Mouse (Mus musculus) embryonic facial prominence, embryonic 14.5 days (tissue): ENCODE results near the gene Pgam1. TPM values are rescaled to one million over a fixed set of nuclear protein-coding genes. Genes with fewer than 3 reads are reported as not detected.
"Not testable (repeated sequence)": the region's sequence is repeated elsewhere in the genome, so short reads cannot be mapped to it uniquely, and the experiment has no call there.

Experiments
- ATAC-seq: fragments of 200-750 bp; cut with Nextera tagmentation; 2 replicates; pipeline ENCODE4 v1.8.0; 2017; ENCODE audit warnings: low read depth, moderate number of reproducible peaks, moderate TSS enrichment
- DNase-seq: peaks from one replicate; pipeline ENCODE4 v3.0.0-alpha.2; 2015; ENCODE audit warnings: low spot score
- H3K27ac ChIP-seq: fragments of 300-500 bp; sonication (generic); replicated peaks from 2 replicates; pipeline ENCODE4 v1.5.1; 2014; ENCODE audit warnings: low read depth, mild to moderate bottlenecking, low read length, moderate library complexity
- H3K27me3 ChIP-seq: fragments of 300-500 bp; sonication (generic); replicated peaks from 2 replicates; pipeline ENCODE4 v1.6.1; 2014; ENCODE audit warnings: low read length; ENCODE audit not compliant: control insufficient read depth, insufficient read depth
- H3K36me3 ChIP-seq: fragments of 300-500 bp; sonication (generic); 2 replicates; pipeline ENCODE4 v1.6.1; 2014; ENCODE audit warnings: low read length, mixed read lengths; ENCODE audit not compliant: control insufficient read depth, insufficient read depth
- H3K4me1 ChIP-seq: fragments of 300-500 bp; sonication (generic); 2 replicates; pipeline ENCODE4 v1.6.1; 2014; ENCODE audit warnings: antibody characterized with exemption, low read length; ENCODE audit not compliant: control insufficient read depth, insufficient read depth
- H3K4me2 ChIP-seq: fragments of 300-500 bp; sonication (generic); 2 replicates; pipeline ENCODE4 v1.6.1; 2014; ENCODE audit warnings: low read depth, mild to moderate bottlenecking, low read length, moderate library complexity, mixed read lengths
- H3K4me3 ChIP-seq: fragments of 300-500 bp; sonication (generic); 2 replicates; pipeline ENCODE4 v1.5.1; 2014; ENCODE audit warnings: low read depth, mild to moderate bottlenecking, low read length
- H3K9ac ChIP-seq: fragments of 300-500 bp; sonication (generic); 2 replicates; pipeline ENCODE4 v1.6.1; 2014; ENCODE audit warnings: low read depth, mild to moderate bottlenecking, low read length, moderate library complexity, mixed read lengths
- H3K9me3 ChIP-seq: fragments of 300-500 bp; sonication (generic); 2 replicates; pipeline ENCODE4 v1.6.1; 2016; ENCODE audit warnings: low read length; ENCODE audit not compliant: control insufficient read depth
- WGBS: fragments of 180-500 bp; shearing (Covaris S2); extraction: QIAGEN DNeasy Blood & Tissue Kit; methylation state at CpG from one replicate; pipeline ENCODE4 v1.1.7; 2014; 5-methylcytosine and 5-hydroxymethylcytosine counted together
- polyA plus RNA-seq: library from polyadenylated mRNA; unstranded; fragments of >200 nt; fragmentation: Nextera tagmentation; extraction: Ambion mirVana; gene quantifications from 2 replicates; pipeline ENCODE4 v1.2.1, GENCODE M21; 2014

The Pgam1 gene
- polyA plus RNA-seq, 1 experiment from 2014 or later, result 522 TPM

- Histone ChIP-seq H3K27ac (no peak overlapping the region), H3K9me3 (no peaks in the 10 kb centered on the region), H3K9ac (no peak overlapping the region), H3K4me2 (no peak overlapping the region), H3K4me3 (no peak overlapping the region), H3K4me1 (no peaks in the 10 kb centered on the region; the same call in 1 of the 2 replicates), H3K27me3 (no peaks in the 10 kb centered on the region), H3K36me3 (no peaks in the 10 kb centered on the region)
- DNase-seq (no peak), ATAC-seq (no peak)
- WGBS, result 62% methylated on average over 6 of the region's 6 CpGs
Observed at GRCm38 (mm10) chr19:41906311-41907078, 5.2 kb upstream of the Pgam1 start.

GRCm38 (mm10) chr19:41907079-41907760 lies 4.5 kb upstream of the Pgam1 start:
- ATAC-seq, result no peak
- 45% methylated on average over 8 of the region's 8 CpGs for WGBS
- H3K9ac ChIP-seq, result no peak overlapping the region
- H3K27me3 ChIP-seq, result no peaks in the 10 kb centered on the region
- no peak for DNase-seq
- H3K4me2 ChIP-seq, result no peak overlapping the region
- H3K27ac ChIP-seq, result no peak overlapping the region
- H3K9me3 ChIP-seq, result no peaks in the 10 kb centered on the region
- H3K4me1 ChIP-seq, result no peaks in the 10 kb centered on the region; the same call in 1 of the 2 replicates
- H3K36me3 ChIP-seq, result no peaks in the 10 kb centered on the region
- H3K4me3 ChIP-seq, result no peak overlapping the region

- Histone ChIP-seq H3K27ac (no peak overlapping the region), H3K4me1 (peaks cover 7% of the 10 kb centered on the region; the same call in 1 of the 2 replicates), H3K27me3 (no peaks in the 10 kb centered on the region), H3K4me2 (no peak overlapping the region), H3K9ac (no peak overlapping the region), H3K36me3 (no peaks in the 10 kb centered on the region), H3K9me3 (no peaks in the 10 kb centered on the region), H3K4me3 (no peak overlapping the region)
- WGBS, result 92% methylated on average over 3 of the region's 3 CpGs
- DNase-seq, result no peak
- ATAC-seq, result no peak
Observed at GRCm38 (mm10) chr19:41908736-41909135, 3.0 kb upstream of the Pgam1 start.

- Histone ChIP-seq H3K4me1 (peaks cover 13% of the 10 kb centered on the region; the same call in 1 of the 2 replicates), H3K4me3 (no peak overlapping the region), H3K36me3 (no peaks in the 10 kb centered on the region; the same call in 1 of the 2 replicates), H3K4me2 (no peak overlapping the region), H3K27me3 (no peaks in the 10 kb centered on the region), H3K27ac (no peak overlapping the region), H3K9ac (no peak overlapping the region), H3K9me3 (no peaks in the 10 kb centered on the region)
- WGBS, result 89% methylated on average over 2 of the region's 2 CpGs
- DNase-seq, result no peak
- no peak for ATAC-seq
Observed at GRCm38 (mm10) chr19:41910396-41910795, 1.3 kb upstream of the Pgam1 start.

GRCm38 (mm10) chr19:41912121-41913080 lies 678 bp downstream of the Pgam1 start:
- WGBS, result 0% methylated on average over 44 of the region's 53 CpGs
- Histone ChIP-seq H3K9ac (peak overlapping the region; percentile 94), H3K4me1 (peaks cover 13% of the 10 kb centered on the region; the same call in 1 of the 2 replicates), H3K27ac (peak overlapping the region; percentile 91), H3K27me3 (no peaks in the 10 kb centered on the region), H3K4me2 (peak overlapping the region; percentile 87), H3K36me3 (peaks cover 18% of the 10 kb centered on the region), H3K4me3 (peak overlapping the region; percentile 97), H3K9me3 (no peaks in the 10 kb centered on the region)
- ATAC-seq (peak; percentile 15), DNase-seq (peak; percentile 29)

GRCm38 (mm10) chr19:41913774-41914591 lies 2.3 kb downstream of the Pgam1 start:
- Histone ChIP-seq H3K27me3 (no peaks in the 10 kb centered on the region), H3K4me3 (peak overlapping the region; percentile 97), H3K9ac (peak overlapping the region; percentile 94), H3K4me1 (peaks cover 13% of the 10 kb centered on the region; the same call in 1 of the 2 replicates), H3K27ac (no peak overlapping the region), H3K9me3 (no peaks in the 10 kb centered on the region), H3K4me2 (peak overlapping the region; percentile 87), H3K36me3 (peaks cover 25% of the 10 kb centered on the region)
- DNase-seq (no peak), ATAC-seq (no peak)
- WGBS, result 38% methylated on average over 6 of the region's 6 CpGs

- DNase-seq, H3K27me3 ChIP-seq, ATAC-seq, H3K9ac ChIP-seq, H3K27ac ChIP-seq, H3K9me3 ChIP-seq: not testable (repeated sequence)
- peaks cover 31% of the 10 kb centered on the region for H3K36me3 ChIP-seq
- H3K4me1 ChIP-seq, result peaks cover 13% of the 10 kb centered on the region; the same call in 1 of the 2 replicates
- H3K4me2 ChIP-seq, result peak overlapping the region; percentile 87
- peak overlapping the region; percentile 97; the same call in 1 of the 2 replicates for H3K4me3 ChIP-seq
Observed at GRCm38 (mm10) chr19:41914592-41914882, 2.8 kb downstream of the Pgam1 start.
